Mouse (Mus musculus): ENCODE data around the gene Tia1. TPM values are rescaled to one million over a fixed set of nuclear protein-coding genes. Genes with fewer than 3 reads are reported as not detected.

Tia1 gene
- polyA plus RNA-seq (2014; fragmentation: Illumina TruSeq; extraction: RNeasy Lipid Tissue Mini Kit (QIAGEN cat#74804); ENCODE audit: low read depth, low replicate concordance): 173 TPM

DNA sequence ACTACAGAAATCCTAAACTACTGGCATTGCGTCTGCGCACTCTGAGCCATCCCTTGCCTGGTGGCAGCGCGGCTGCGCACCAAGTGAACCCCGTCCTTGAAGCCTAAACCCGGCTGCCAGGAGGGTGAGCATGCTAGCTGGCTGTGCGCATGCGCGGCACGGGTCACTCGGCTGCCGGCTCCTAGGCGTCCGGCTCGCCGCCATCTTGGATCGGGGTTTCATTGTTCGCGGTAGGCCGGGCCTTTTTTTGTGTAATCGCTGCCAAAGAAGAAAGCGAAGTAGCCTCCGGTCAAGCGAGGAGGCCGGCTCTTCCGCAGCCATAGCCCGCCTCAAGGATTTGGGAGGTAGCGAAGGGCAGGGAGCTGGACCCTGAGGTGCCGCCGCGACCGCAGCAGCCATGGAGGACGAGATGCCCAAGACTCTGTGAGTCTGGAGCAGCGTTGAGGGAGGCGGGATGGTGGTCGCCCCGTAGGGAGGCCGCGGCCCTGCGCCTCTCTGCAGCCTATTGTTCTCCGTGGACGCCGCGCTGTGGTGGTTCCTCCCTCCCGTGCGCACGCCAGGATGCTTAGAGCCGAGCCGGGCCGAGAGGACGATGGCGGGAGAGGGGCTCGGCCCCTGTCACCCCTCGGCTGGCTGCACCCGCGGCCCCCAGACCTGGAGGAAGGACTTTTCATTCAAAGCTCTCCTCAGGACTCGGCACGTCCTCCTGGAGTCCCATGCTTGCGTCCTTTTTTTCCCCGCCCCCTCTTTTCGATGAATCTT is at the start of gene Tia1:
Gene Tia1, plus strand, starts transcription at position 120 of the 762 bp plus-strand sequence.

DNA sequence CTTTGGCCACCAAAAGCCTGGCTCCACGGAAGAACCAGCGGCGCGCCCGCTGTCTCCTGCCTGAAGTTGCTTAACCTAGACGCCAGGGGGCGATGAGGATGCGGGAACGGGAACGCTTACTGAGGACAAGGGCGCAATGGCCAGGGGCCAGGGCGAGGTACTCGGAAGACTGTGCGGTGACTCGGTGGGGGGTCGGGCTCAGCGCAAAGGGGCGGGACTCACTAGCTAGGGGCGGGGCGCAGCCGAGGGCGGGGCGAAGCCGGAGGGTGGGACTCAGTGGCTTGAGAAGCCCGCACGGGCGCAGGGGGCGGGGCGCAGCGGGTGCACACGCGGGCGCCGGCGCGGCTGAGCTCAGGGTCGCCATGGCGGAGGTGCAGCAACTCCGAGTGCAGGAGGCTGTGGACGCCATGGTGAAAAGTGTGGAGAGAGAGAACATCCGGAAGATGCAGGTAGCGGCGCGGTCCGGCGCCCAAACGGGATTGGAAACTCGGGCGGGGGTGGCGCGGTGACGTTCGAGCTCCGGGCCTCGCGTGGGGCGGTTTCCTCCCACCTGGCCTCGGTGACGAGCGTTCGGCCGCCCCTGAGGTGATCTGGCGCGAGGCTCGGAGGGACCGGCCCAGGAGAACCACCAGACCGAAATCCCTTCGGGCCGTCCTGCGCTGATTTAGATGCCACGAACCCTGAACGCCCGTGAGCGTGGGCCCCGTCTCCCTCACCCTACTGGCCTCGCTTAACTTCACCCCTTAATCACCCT is 38.5 kb upstream of the Tia1 start, which contains the start of gene Fam136a:
Gene Fam136a, plus strand, starts transcription at position 276 of the 754 bp plus-strand sequence.

DNA sequence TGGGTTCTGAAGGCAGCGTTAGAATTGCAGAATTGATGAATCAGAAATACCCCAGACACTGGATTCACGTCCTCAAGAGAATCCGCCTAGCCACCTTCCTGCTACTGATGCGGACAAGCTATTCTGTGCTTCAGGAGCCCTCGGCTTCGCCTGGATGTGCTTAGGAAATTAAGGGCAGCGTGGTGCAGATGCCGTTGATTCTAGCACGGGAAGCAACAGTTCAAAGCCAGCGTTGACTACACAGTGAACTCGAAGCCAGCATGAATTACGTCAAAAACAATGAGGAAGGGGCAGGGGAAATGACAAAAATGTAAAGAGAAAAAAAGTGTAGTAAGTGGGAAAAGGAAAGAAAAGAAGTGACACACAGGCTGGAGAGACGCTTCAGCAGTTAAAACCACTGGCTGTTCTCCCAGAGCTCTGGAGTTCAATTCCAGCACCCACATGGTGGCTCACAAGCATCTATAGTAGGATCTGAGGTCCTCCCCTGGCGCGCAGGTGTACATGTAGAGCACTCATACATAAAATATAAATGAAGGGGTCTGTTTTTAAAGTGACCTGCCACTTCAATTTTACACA is 33.2 kb upstream of the Tia1 start, which contains the start of gene Snrpg:
Gene Snrpg, plus strand, starts transcription at position 541 of the 576 bp plus-strand sequence.

DNA sequence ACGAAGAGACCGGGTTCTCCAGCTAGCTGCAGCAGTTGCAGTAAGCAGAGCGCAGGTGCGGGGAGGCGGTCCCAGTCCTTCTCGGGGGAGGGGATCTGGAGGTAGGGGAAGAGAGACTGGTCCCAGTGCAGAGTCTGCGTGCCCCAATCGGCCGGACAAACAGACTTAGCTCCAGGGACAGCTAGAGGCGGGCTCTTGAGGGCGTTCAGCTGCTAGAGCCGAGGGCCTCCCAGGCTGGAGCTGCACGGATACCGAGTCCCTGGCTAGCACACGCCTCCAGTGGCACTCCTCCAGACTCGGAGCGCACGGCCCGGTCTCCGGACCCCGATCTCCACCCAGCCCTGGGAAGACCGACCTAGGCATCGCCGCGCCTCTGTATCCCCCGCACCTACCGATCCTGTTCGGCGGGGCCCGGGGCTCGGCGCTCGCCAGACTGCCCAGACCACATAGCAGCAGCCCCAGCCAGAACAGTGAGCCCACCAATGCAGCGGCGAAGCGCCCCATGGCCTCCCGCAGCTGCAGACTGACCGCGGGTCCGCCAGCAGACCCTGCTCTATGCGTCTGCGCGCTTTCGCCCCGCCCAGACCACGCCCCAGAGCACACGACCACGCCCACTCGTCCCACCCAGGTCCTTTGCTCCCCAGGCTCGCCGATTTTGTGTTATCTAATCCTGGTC is 7.3 kb upstream of the Tia1 start, which contains the start of gene Pcyox1:
Gene Pcyox1, minus strand, starts transcription at position 574 of the 676 bp plus-strand sequence.

DNA sequence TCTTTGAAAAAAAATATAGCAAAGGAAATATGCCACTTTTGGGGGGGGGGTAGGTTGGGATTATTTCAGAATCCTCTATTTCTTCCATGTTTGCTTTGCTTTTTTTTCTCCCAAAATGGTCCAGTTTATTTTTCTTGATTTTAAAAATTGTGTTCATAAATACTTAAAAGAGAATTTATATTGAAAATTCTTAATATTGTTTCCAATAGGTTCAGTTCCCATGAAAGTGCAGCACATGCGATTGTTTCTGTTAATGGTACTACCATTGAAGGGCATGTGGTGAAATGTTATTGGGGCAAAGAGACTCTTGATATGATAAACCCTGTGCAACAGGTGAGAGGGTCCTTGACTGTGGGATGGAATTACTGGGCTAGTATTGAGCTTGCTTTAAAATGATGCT is 22.3 kb downstream of the Tia1 start, which contains the start of gene Gm44790:
Gene Gm44790, plus strand, starts transcription at position 301 of the 400 bp plus-strand sequence.

DNA sequence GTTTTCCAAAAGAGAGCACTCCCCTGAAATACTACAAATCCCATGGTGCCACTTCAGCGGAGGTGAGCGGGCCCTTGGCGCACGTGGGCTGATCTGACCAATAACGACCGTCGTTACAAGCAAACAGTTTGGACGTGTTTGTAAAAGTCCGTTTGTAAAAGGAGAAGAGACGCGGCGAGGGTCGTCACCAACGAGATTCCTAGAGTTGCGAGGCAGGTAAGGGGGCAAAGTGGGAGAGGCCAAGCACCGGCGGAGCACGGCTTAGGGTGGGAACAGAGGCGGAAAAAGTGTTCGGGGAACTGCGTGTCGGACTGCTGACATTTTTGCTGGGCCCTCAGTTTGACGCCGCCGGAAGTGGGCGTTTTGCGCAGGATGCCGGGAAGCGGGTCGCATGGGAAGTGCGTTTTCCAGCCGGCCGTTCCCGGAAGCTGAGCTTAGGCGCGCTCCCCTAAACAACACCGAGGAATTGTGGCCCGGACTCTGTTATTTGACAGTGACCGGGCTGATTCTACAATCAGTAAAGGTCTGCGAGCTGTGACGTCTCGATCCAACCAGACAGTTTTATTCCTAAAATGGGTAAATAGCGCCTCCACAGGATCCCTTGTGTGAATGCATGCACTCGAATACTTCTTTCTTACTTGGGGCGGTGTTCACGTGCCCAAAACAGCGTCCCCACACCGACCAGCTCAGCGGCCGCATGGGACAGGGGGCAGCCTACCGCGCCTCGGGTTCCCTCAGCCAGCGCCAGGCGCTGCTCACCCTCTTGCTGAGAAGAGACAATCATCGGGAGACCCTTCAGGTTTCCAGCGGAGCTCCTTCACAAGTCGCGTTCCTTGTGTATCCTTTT is 34.5 kb downstream of the Tia1 start, which contains the start of gene C87436:
Gene C87436, plus strand, starts transcription at position 103 of the 847 bp plus-strand sequence.

Other genes with a start within 250 kb of the Tia1 start
- 10.6 TPM for gene Tgfa, start 209.0 kb upstream of the Tia1 start, polyA plus RNA-seq (2014; fragmentation: Illumina TruSeq; extraction: RNeasy Lipid Tissue Mini Kit (QIAGEN cat#74804); ENCODE audit: low read depth, low replicate concordance)
- gene Fam136a, start 38.6 kb upstream of the Tia1 start, polyA plus RNA-seq (2014; fragmentation: Illumina TruSeq; extraction: RNeasy Lipid Tissue Mini Kit (QIAGEN cat#74804); ENCODE audit: low read depth, low replicate concordance): 72.4 TPM
- gene Snrpg, start 32.9 kb upstream of the Tia1 start, polyA plus RNA-seq (2014; fragmentation: Illumina TruSeq; extraction: RNeasy Lipid Tissue Mini Kit (QIAGEN cat#74804); ENCODE audit: low read depth, low replicate concordance): 17.9 TPM
- gene Pcyox1, start 7.1 kb upstream of the Tia1 start, polyA plus RNA-seq (2014; fragmentation: Illumina TruSeq; extraction: RNeasy Lipid Tissue Mini Kit (QIAGEN cat#74804); ENCODE audit: low read depth, low replicate concordance): 66.1 TPM
- gene Gm44790, start 22.4 kb downstream of the Tia1 start, polyA plus RNA-seq (2014; fragmentation: Illumina TruSeq; extraction: RNeasy Lipid Tissue Mini Kit (QIAGEN cat#74804); ENCODE audit: low read depth, low replicate concordance): not detected
- gene C87436, start 34.2 kb downstream of the Tia1 start, polyA plus RNA-seq (2014; fragmentation: Illumina TruSeq; extraction: RNeasy Lipid Tissue Mini Kit (QIAGEN cat#74804); ENCODE audit: low read depth, low replicate concordance): 7.2 TPM
- gene Pcbp1, start 122.1 kb downstream of the Tia1 start, polyA plus RNA-seq (2014; fragmentation: Illumina TruSeq; extraction: RNeasy Lipid Tissue Mini Kit (QIAGEN cat#74804); ENCODE audit: low read depth, low replicate concordance): 110 TPM
- not detected for gene Asprv1, start 223.9 kb downstream of the Tia1 start, polyA plus RNA-seq (2014; fragmentation: Illumina TruSeq; extraction: RNeasy Lipid Tissue Mini Kit (QIAGEN cat#74804); ENCODE audit: low read depth, low replicate concordance)